Mouse (Mus musculus) limb, embryonic 14.5 days (tissue): ENCODE measurements around the gene Slc16a11. TPM values are rescaled to one million over a fixed set of nuclear protein-coding genes. Genes with fewer than 3 reads are reported as not detected.

Experiments
- ATAC-seq: fragments of 200-750 bp; cut with Nextera tagmentation; 2 replicates; pipeline ENCODE4 v1.8.0; 2017; ENCODE audit warnings: low read depth, moderate number of reproducible peaks, moderate TSS enrichment; ENCODE audit not compliant: low FRiP score
- DNase-seq: peaks from one replicate; pipeline ENCODE4 v3.0.0-alpha.2; 2015; ENCODE audit warnings: low spot score
- H3K27ac ChIP-seq: fragments of 300-500 bp; sonication (generic); replicated peaks from 2 replicates; pipeline ENCODE4 v1.5.1; 2014; ENCODE audit warnings: low read depth, mild to moderate bottlenecking, low read length, moderate library complexity, mixed read lengths
- H3K27me3 ChIP-seq: fragments of 300-500 bp; sonication (generic); 2 replicates; pipeline ENCODE4 v1.6.1; 2014; ENCODE audit warnings: low read length, mixed read lengths; ENCODE audit not compliant: control insufficient read depth, insufficient read depth
- H3K36me3 ChIP-seq: fragments of 300-500 bp; sonication (generic); 2 replicates; pipeline ENCODE4 v1.6.1; 2014; ENCODE audit warnings: mild to moderate bottlenecking, low read length, moderate library complexity, mixed read lengths; ENCODE audit not compliant: control insufficient read depth, insufficient read depth
- H3K4me1 ChIP-seq: fragments of 300-500 bp; sonication (generic); 2 replicates; pipeline ENCODE4 v1.6.1; 2014; ENCODE audit warnings: antibody characterized with exemption, low read length, mixed read lengths; ENCODE audit not compliant: control insufficient read depth, insufficient read depth
- H3K4me2 ChIP-seq: fragments of 300-500 bp; sonication (generic); replicated peaks from 2 replicates; pipeline ENCODE4 v1.6.1; 2014; ENCODE audit warnings: low read depth, mild to moderate bottlenecking, low read length, moderate library complexity; ENCODE audit not compliant: severe bottlenecking
- H3K4me3 ChIP-seq: fragments of 300-500 bp; sonication (generic); replicated peaks from 2 replicates; pipeline ENCODE4 v1.5.1; 2014; ENCODE audit warnings: low read length
- H3K9ac ChIP-seq: fragments of 300-500 bp; sonication (generic); 2 replicates; pipeline ENCODE4 v1.6.1; 2014; ENCODE audit warnings: mild to moderate bottlenecking, low read depth, low read length, moderate library complexity; ENCODE audit not compliant: severe bottlenecking
- H3K9me3 ChIP-seq: fragments of 300-500 bp; sonication (generic); 2 replicates; pipeline ENCODE4 v1.6.1; 2016; ENCODE audit warnings: low read length; ENCODE audit not compliant: control insufficient read depth
- POLR2A ChIP-seq: fragments of 200-500 bp; IDR thresholded peaks from 2 replicates; pipeline ENCODE4 v1.8.0; 2012; ENCODE audit warnings: inconsistent platforms, mild to moderate bottlenecking, moderate library complexity, borderline replicate concordance; ENCODE audit not compliant: insufficient read depth, insufficient read length; ENCODE audit errors: extremely low read depth
- WGBS: fragments of 180-500 bp; shearing (Covaris S2); extraction: QIAGEN DNeasy Blood & Tissue Kit; methylation state at CpG from one replicate; pipeline ENCODE4 v1.1.7; 2014; 5-methylcytosine and 5-hydroxymethylcytosine counted together
- polyA plus RNA-seq, 2 experiments: library from polyadenylated mRNA; depleted of rRNA in 1 of 2; stranded (reverse) in 1 of 2; unstranded in 1 of 2; fragments of >200 nt; fragmentation: Nextera tagmentation in 1 of 2; extraction: Ambion mirVana in 1 of 2; gene quantifications; 2 replicates each; pipeline versions ENCODE4 v1.2.1 to v1.2.3; 2012 to 2014

Slc16a11 gene
- polyA plus RNA-seq, 2 experiments: 0.47 to 1.3 TPM

- Histone ChIP-seq H3K4me2 (peak overlapping the region; percentile 74), H3K27ac (peak overlapping the region; percentile 44), H3K4me3 (peak overlapping the region; percentile 47), H3K9ac (peak overlapping the region; percentile 63), H3K27me3 (peaks cover 22% of the 10 kb centered on the region), H3K36me3 (peaks cover 6% of the 10 kb centered on the region), H3K9me3 (no peaks in the 10 kb centered on the region), H3K4me1 (peaks cover 22% of the 10 kb centered on the region)
- TF ChIP-seq POLR2A: no peak
- WGBS: under 1% methylated on average over 22 of the region's 24 CpGs
- ATAC-seq: no peak
- DNase-seq: no peak
Measured at GRCm38 (mm10) chr11:70220323-70220722, 7.8 kb downstream of the Slc16a11 start.

- Histone ChIP-seq H3K36me3 (peaks cover 6% of the 10 kb centered on the region), H3K4me2 (peak within 1 kb of the TSS; percentile 74), H3K9me3 (no peaks in the 10 kb centered on the region), H3K27me3 (peaks cover 22% of the 10 kb centered on the region), H3K4me1 (peaks cover 22% of the 10 kb centered on the region), H3K9ac (peak within 1 kb of the TSS; percentile 63), H3K4me3 (peak within 1 kb of the TSS; percentile 47), H3K27ac (peak within 1 kb of the TSS; percentile 69)
- ATAC-seq (peak; percentile 95), DNase-seq (peak; percentile 95)
- TF ChIP-seq POLR2A: peak; percentile 45; the same call in 1 of the 2 replicates
- WGBS: under 1% methylated on average over 28 of the region's 28 CpGs
Measured at GRCm38 (mm10) chr11:70220731-70221602, 8.4 kb downstream of the Slc16a11 start, which contains the start of gene Slc16a13. Slc16a13 (minus strand) TSS chr11:70221064.

GRCm38 (mm10) chr11:70221603-70222500 lies 9.3 kb downstream of the Slc16a11 start:
- TF ChIP-seq POLR2A: no peak
- peaks cover 29% of the 10 kb centered on the region for H3K4me1 ChIP-seq
- DNase-seq (no peak), ATAC-seq (no peak)
- H3K4me3 ChIP-seq: peak overlapping the region; percentile 47
- H3K36me3 ChIP-seq: peaks cover 6% of the 10 kb centered on the region
- peaks cover 24% of the 10 kb centered on the region for H3K27me3 ChIP-seq
- peak overlapping the region; percentile 69 for H3K27ac ChIP-seq
- peak overlapping the region; percentile 74 for H3K4me2 ChIP-seq
- H3K9me3 ChIP-seq: no peaks in the 10 kb centered on the region
- WGBS: 11% methylated on average over 14 of the region's 14 CpGs
- peak overlapping the region; percentile 50; the same call in 1 of the 2 replicates for H3K9ac ChIP-seq

- peaks cover 39% of the 10 kb centered on the region for H3K27me3 ChIP-seq
- no peaks in the 10 kb centered on the region for H3K9me3 ChIP-seq
- H3K4me3 ChIP-seq: no peak overlapping the region
- no peaks in the 10 kb centered on the region for H3K36me3 ChIP-seq
- no peak overlapping the region for H3K9ac ChIP-seq
- 82% methylated on average over 9 of the region's 9 CpGs for WGBS
- TF ChIP-seq POLR2A: no peak
- no peak for DNase-seq
- no peak overlapping the region for H3K27ac ChIP-seq
- no peak for ATAC-seq
- H3K4me2 ChIP-seq: no peak overlapping the region
- peaks cover 31% of the 10 kb centered on the region for H3K4me1 ChIP-seq
Measured at GRCm38 (mm10) chr11:70223724-70224123, 11.2 kb downstream of the Slc16a11 start.
